Mouse (Mus musculus) limb, embryonic 13.5 days (tissue): ENCODE measurements around the gene Zbtb38. TPM values are rescaled to one million over a fixed set of nuclear protein-coding genes. Genes with fewer than 3 reads are reported as not detected.

Experiments
- ATAC-seq: fragments of 200-750 bp; cut with Nextera tagmentation; 2 replicates; pipeline ENCODE4 v1.8.0; 2017; ENCODE audit warnings: low read depth, moderate number of reproducible peaks, moderate TSS enrichment; ENCODE audit not compliant: low FRiP score
- H3K27ac ChIP-seq: fragments of 300-500 bp; sonication (generic); 2 replicates; pipeline ENCODE4 v1.5.1; 2015; ENCODE audit warnings: inconsistent platforms, mild to moderate bottlenecking, moderate library complexity
- H3K27me3 ChIP-seq: fragments of 300-500 bp; sonication (generic); 2 replicates; pipeline ENCODE4 v1.6.1; 2015; ENCODE audit warnings: mild to moderate bottlenecking, inconsistent platforms
- H3K36me3 ChIP-seq: fragments of 300-500 bp; sonication (generic); 2 replicates; pipeline ENCODE4 v1.6.1; 2015; ENCODE audit warnings: inconsistent platforms, mild to moderate bottlenecking, moderate library complexity
- H3K4me1 ChIP-seq: fragments of 300-500 bp; sonication (generic); 2 replicates; pipeline ENCODE4 v1.6.1; 2015; ENCODE audit warnings: inconsistent platforms
- H3K4me2 ChIP-seq: fragments of 300-500 bp; sonication (generic); replicated peaks from 2 replicates; pipeline ENCODE4 v1.6.1; 2015; ENCODE audit warnings: inconsistent platforms, mild to moderate bottlenecking, moderate library complexity
- H3K4me3 ChIP-seq: fragments of 300-500 bp; sonication (generic); 2 replicates; pipeline ENCODE4 v1.5.1; 2015; ENCODE audit warnings: moderate library complexity, mild to moderate bottlenecking, inconsistent platforms
- H3K9ac ChIP-seq: fragments of 300-500 bp; sonication (generic); 2 replicates; pipeline ENCODE4 v1.6.1; 2015; ENCODE audit warnings: mild to moderate bottlenecking, inconsistent platforms
- H3K9me3 ChIP-seq: fragments of 300-500 bp; sonication (generic); 2 replicates; pipeline ENCODE4 v1.6.1; 2016; ENCODE audit warnings: inconsistent platforms
- WGBS: fragments of 180-500 bp; shearing (Covaris S2); methylation state at CpG from one replicate; pipeline ENCODE4 v1.1.7; 2015; 5-methylcytosine and 5-hydroxymethylcytosine counted together
- polyA plus RNA-seq: library from polyadenylated mRNA; unstranded; fragments of >200 nt; fragmentation: Nextera tagmentation; extraction: Ambion mirVana; gene quantifications from 2 replicates; pipeline ENCODE4 v1.2.1, GENCODE M21; 2015

Zbtb38 gene
- polyA plus RNA-seq, result 14.1 and 14.4 TPM in 2 replicates

DNA sequence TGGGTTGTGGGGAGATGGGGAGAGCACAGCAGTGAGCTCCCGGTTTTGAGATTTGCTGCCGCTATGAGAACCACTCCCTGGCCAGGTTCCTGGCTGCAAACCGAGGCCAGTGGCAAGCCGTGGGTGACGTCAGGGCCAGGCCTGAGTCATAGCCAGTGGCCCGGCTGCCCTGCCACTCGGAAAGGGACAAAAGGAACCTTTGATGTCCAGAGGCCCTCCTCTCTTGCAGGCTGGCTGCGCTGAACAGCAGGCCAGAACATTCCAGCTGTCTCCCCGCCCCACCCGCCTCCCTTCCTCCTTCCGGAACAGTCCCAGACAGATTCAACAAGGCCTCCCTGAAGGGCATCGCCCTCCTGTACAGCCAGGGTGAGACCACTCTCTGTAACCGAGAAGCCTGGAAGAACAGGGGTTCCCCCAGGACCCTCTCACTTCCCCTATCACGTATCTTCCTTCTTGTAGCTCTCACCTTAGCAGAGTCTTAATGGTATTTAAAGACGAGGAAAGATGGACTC is at the start of gene Zbtb38:
Gene Zbtb38, minus strand, starts transcription at position 229 of the 512 bp plus-strand sequence.
- no peak within 1 kb of the TSS for H3K4me3 ChIP-seq
- no peaks in the 10 kb centered on the region for H3K9me3 ChIP-seq
- 61% methylated on average over 15 of the region's 15 CpGs for WGBS
- H3K36me3 ChIP-seq, result no peaks in the 10 kb centered on the region
- peaks cover 4% of the 10 kb centered on the region for H3K4me1 ChIP-seq
- H3K27me3 ChIP-seq, result no peaks in the 10 kb centered on the region
- H3K4me2 ChIP-seq, result no peak within 1 kb of the TSS
- peak within 1 kb of the TSS; percentile 39 for H3K9ac ChIP-seq
- 0 out of 2 replicates have a peak within 1 kb of the TSS, but pooled peaks have one; percentile 10 for H3K27ac ChIP-seq
- ATAC-seq, result peak; percentile 72

DNA sequence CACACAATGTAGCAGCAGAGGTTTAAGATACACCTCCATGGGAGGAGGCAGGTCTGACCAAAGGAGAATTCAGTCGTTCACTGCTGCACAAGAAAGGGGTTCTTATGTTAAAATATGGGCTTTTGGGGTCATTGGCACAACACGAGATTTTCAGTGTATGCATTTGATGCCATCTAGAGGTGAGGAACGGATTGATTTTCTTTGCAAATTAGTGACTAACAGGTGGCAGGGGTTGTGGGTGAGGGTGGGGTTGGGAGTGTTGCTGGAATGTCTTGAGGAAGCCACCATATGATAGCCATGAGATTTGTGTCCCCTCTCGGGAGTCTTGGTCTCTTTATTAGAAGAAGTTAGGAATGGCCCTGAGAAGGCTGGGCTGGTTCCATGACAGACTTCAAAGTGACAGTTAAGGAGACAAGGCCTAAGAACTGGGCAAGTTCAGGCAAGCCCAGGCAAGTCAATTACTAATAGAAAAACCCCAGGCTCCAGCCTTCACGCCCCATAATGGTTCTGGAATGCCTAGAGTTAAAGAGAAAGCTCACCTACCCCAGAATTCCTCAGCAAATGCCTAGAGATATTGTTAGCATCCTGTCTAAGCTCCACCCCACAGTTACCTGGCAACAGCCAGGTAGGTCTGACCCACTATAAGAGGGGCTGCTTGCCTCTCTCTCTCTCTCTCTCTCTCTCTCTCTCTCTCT is 47.6 kb upstream of the Zbtb38 start:
- 21% methylated on average over 5 of the region's 5 CpGs for WGBS
- Histone ChIP-seq H3K27ac (no peak overlapping the region), H3K4me3 (no peak overlapping the region), H3K9ac (no peak overlapping the region), H3K4me1 (peaks cover 8% of the 10 kb centered on the region), H3K9me3 (no peaks in the 10 kb centered on the region), H3K27me3 (no peaks in the 10 kb centered on the region), H3K36me3 (no peaks in the 10 kb centered on the region), H3K4me2 (no peak overlapping the region)
- ATAC-seq, result no peak

DNA sequence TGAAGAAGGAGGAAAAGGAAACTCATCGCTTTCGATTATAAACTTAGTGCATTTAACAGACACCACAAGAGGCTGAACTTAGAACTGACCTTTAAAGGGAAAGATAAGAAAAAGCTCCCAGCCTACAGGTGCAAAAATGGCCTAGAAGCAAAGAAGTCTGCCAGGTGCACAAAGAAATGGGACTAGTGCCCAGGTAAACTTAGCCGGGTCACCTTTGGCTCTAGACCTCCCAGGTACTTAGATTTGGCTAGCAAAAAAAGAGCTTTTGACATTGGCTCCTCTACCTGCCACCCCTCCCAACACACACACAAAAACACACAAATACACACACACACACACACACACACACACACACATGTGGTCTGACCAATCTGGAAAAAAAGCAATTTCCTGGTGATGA is 44.7 kb upstream of the Zbtb38 start:
- peaks cover 9% of the 10 kb centered on the region for H3K4me1 ChIP-seq
- H3K27me3 ChIP-seq, result no peaks in the 10 kb centered on the region
- no peaks in the 10 kb centered on the region for H3K9me3 ChIP-seq
- 95% methylated on average over 3 of the region's 3 CpGs for WGBS
- H3K4me3 ChIP-seq, result no peak overlapping the region
- no peak overlapping the region for H3K4me2 ChIP-seq
- no peak for ATAC-seq
- no peak overlapping the region for H3K27ac ChIP-seq
- no peak overlapping the region for H3K9ac ChIP-seq
- H3K36me3 ChIP-seq, result no peaks in the 10 kb centered on the region

DNA sequence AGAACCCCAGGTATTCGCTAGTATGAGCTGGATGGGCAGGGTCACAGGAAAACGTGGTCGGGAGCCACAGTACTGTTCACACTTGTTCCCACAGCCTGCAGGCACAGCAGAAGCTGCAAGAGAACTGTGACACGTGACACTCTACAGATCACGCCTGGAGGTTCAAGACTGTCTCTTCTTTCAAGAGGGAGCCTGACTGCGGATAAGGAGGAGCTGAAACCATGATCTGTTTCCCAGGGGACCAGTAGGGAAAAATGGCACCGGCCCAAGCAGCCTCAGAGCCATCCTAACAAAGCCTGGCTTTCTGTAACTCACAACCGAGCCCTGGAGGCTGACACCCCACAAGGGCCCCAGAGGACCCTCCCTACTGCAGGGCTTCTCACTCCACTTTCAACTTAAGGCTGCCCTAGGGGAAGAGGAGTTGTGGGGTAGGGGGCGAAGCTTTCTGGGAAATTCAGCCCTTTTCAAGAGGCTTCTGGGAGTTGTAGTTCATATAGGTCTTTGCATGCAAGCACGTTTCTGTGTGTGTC is 42.8 kb upstream of the Zbtb38 start:
- 6% methylated on average over 10 of the region's 10 CpGs for WGBS
- peak overlapping the region; percentile 68 for H3K4me2 ChIP-seq
- H3K27me3 ChIP-seq, result no peaks in the 10 kb centered on the region
- no peaks in the 10 kb centered on the region for H3K9me3 ChIP-seq
- peak overlapping the region; percentile 49 for H3K4me3 ChIP-seq
- ATAC-seq, result peak; percentile 84
- H3K36me3 ChIP-seq, result no peaks in the 10 kb centered on the region
- H3K27ac ChIP-seq, result no peak overlapping the region; the same call in 1 of the 2 replicates
- peak overlapping the region; percentile 67 for H3K9ac ChIP-seq
- peaks cover 9% of the 10 kb centered on the region for H3K4me1 ChIP-seq

DNA sequence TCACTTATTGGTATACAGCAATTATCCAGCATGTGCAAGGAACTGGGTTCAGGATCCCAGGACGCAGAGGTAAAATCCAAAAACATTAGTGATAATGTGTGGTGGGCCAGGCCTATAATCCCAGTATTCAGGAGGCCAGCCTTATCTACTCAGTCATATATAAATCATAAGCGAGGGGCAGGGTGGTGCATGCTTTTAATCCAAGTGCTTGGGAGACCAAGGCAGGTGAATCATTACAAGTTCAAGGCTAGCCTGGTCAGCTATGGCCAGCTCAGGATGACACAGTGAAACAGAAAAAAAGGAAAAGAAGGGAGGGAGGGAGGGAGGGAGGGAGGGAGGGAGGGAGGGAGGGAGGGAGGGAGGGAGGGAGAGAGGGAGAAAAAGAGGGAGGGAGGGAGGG is 42.0 kb upstream of the Zbtb38 start:
- WGBS, result 91% methylated on average over 2 of the region's 2 CpGs
- Histone ChIP-seq H3K36me3 (no peaks in the 10 kb centered on the region), H3K27ac (no peak overlapping the region), H3K9ac (no peak overlapping the region), H3K4me3 (no peak overlapping the region), H3K4me2 (no peak overlapping the region), H3K27me3 (no peaks in the 10 kb centered on the region), H3K9me3 (no peaks in the 10 kb centered on the region), H3K4me1 (peaks cover 6% of the 10 kb centered on the region; the same call in 1 of the 2 replicates)
- ATAC-seq, result no peak

DNA sequence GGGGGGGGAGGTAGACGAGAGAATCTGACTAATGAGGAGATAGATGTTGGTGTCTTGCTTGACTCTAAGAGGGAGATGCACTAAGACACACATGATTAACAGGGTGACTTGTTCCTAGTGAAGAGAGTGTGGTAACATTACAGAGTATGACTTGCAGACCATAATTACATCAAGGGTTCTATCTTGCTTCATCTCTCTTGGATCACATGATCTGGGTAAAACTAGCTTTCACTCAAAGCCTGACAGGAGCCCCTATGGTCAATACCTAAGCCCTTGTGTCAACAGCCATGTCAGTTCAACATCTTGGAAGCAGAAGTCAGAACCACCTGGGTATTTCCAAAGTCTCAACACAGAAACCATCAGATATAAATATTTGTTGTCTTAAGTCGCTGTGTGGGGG is 39.9 kb upstream of the Zbtb38 start:
- H3K9me3 ChIP-seq, result no peaks in the 10 kb centered on the region
- no peak overlapping the region for H3K4me3 ChIP-seq
- no peaks in the 10 kb centered on the region for H3K27me3 ChIP-seq
- no peak overlapping the region for H3K9ac ChIP-seq
- no peak overlapping the region for H3K27ac ChIP-seq
- ATAC-seq, result no peak
- peaks cover 6% of the 10 kb centered on the region; the same call in 1 of the 2 replicates for H3K4me1 ChIP-seq
- WGBS, result 66% methylated on average over 2 of the region's 2 CpGs
- no peak overlapping the region for H3K4me2 ChIP-seq
- no peaks in the 10 kb centered on the region for H3K36me3 ChIP-seq

DNA sequence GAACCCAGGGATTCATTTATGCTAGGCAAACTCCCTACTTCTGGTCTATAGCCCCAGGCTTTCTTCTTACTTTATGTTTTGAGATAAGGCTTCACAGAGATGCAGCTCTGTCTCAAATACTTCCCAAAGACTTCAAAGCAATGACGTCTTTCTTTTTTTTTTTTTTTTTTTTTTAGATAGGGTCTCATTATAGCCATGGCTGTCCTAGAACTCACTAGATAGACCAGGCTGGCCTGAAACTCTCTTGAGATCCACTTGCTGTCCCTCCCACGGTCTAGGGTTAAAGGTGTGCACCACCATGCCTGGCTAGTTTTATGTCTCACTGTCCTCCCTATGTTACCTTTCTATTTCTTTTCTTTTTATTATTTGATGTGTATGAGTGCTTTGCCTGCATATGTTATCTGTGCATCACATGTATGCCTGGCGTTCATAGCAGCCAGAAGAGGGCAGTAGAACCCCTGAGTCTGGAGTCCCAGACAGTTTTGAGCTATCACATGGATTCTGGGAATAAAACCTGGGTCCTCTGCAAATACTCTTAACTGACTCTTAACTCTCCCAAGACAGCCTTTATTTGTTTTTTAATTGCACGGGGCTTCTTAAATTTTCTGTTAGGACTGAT is 37.9 kb upstream of the Zbtb38 start:
- peaks cover 3% of the 10 kb centered on the region; the same call in 1 of the 2 replicates for H3K4me1 ChIP-seq
- H3K27me3 ChIP-seq, result no peaks in the 10 kb centered on the region
- no peak overlapping the region for H3K4me3 ChIP-seq
- no peaks in the 10 kb centered on the region for H3K9me3 ChIP-seq
- 34% methylated on average over 4 of the region's 4 CpGs for WGBS
- H3K36me3 ChIP-seq, result no peaks in the 10 kb centered on the region
- H3K4me2 ChIP-seq, result no peak overlapping the region
- H3K27ac ChIP-seq, result no peak overlapping the region
- no peak overlapping the region for H3K9ac ChIP-seq
- no peak for ATAC-seq

DNA sequence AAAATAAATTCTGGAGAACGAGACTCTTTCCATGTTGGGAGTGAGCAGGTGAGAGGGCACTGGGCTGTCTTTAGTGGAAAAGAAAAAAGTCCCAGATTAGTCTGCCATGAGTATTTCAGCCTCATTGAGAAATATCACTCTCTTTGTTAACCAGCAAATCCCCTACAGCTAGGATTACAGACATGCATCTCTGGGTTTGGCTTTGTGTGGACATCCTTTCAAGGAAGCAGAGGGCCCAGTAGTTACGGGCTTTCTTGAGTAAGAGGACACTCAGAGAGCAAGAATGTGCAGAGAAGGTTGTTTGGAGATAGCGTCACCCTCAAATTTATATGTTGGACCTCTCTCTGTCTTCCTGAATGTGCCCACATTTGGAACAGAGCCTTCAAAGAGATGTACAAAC is 37.3 kb upstream of the Zbtb38 start:
- no peaks in the 10 kb centered on the region for H3K36me3 ChIP-seq
- no peaks in the 10 kb centered on the region for H3K9me3 ChIP-seq
- no peak overlapping the region for H3K9ac ChIP-seq
- H3K27me3 ChIP-seq, result no peaks in the 10 kb centered on the region
- H3K4me1 ChIP-seq, result no peaks in the 10 kb centered on the region
- no peak for ATAC-seq
- 81% methylated on average over 3 of the region's 3 CpGs for WGBS
- H3K4me3 ChIP-seq, result no peak overlapping the region
- H3K27ac ChIP-seq, result no peak overlapping the region
- H3K4me2 ChIP-seq, result no peak overlapping the region

DNA sequence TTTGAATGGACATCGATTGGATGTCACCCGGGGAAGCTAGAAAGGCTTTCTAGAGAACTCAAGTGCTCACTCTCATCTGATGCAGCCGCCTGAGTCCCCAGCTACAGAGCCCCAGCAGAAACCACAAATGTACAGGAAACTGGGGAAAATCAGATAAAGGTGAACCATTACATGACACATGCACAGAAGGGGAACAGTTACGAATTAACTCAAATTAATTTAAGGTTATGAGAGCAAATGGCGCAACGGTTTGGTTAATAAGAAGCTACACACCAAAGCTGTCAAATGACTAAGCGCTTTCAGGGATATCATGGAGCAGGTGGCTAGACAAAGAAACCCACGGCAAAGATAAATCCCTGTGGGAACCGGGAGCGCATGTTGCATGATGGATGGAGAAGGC is 35.2 kb upstream of the Zbtb38 start:
- Histone ChIP-seq H3K4me1 (0 out of 2 replicates have a peak, but pooled peaks cover 4% of the 10 kb centered on the region), H3K27ac (no peak overlapping the region), H3K4me3 (no peak overlapping the region), H3K9me3 (no peaks in the 10 kb centered on the region), H3K9ac (no peak overlapping the region), H3K4me2 (no peak overlapping the region), H3K36me3 (no peaks in the 10 kb centered on the region), H3K27me3 (no peaks in the 10 kb centered on the region)
- WGBS, result 90% methylated on average over 10 of the region's 10 CpGs
- ATAC-seq, result no peak

DNA sequence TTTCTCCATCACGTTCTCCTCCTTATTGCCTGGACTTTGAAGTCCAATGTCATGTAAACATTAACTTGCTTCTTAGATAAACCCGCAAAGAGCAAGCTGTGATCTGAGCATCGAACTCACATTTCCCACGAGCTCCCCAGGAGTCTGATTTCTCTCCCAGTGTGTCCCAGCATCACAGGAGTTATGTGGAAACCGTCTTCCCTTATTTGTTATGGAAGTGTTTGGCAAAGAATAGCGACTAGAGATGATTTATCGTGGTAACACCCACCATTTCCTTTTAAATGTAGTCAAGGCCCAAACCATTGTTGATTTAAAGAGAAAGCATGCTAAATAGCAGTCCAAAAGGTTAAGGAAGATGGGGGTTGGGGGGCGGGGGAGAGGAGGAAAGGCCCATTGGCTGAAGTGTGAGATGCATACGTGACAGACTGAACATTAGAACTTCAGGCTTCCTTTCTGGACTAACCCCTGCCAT is 33.3 kb upstream of the Zbtb38 start:
- 0 out of 2 replicates have a peak, but pooled peaks cover 4% of the 10 kb centered on the region for H3K4me1 ChIP-seq
- no peaks in the 10 kb centered on the region for H3K36me3 ChIP-seq
- ATAC-seq, result no peak
- H3K27me3 ChIP-seq, result no peaks in the 10 kb centered on the region
- no peak overlapping the region for H3K4me2 ChIP-seq
- WGBS, result 57% methylated on average over 9 of the region's 9 CpGs
- H3K4me3 ChIP-seq, result no peak overlapping the region
- H3K9me3 ChIP-seq, result no peaks in the 10 kb centered on the region
- H3K9ac ChIP-seq, result no peak overlapping the region
- H3K27ac ChIP-seq, result no peak overlapping the region

DNA sequence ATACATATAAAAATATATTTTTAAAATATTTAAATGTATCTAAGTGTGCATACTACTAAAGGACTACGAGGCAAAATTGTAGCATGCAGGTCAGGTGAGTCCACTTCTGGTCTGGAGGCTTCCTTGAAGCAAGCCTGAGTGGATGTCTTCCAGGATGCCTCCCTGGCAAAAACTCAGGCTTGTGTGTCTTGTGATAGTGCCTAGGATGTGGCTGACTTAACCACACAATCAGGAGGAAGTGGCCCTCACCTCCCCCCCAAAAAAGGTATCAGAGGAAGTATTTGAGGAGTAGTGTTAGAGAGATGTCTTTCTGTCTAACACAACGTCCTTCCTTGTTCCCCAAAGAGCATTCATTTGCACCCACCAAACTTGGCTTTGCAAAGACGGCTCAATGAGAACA is 32.6 kb upstream of the Zbtb38 start:
- no peak overlapping the region for H3K4me2 ChIP-seq
- H3K27me3 ChIP-seq, result no peaks in the 10 kb centered on the region
- no peak for ATAC-seq
- H3K27ac ChIP-seq, result no peak overlapping the region
- H3K4me1 ChIP-seq, result 0 out of 2 replicates have a peak, but pooled peaks cover 4% of the 10 kb centered on the region
- WGBS, result 69% methylated on average over 3 of the region's 3 CpGs
- H3K9me3 ChIP-seq, result no peaks in the 10 kb centered on the region
- H3K4me3 ChIP-seq, result no peak overlapping the region
- H3K36me3 ChIP-seq, result no peaks in the 10 kb centered on the region
- no peak overlapping the region for H3K9ac ChIP-seq

DNA sequence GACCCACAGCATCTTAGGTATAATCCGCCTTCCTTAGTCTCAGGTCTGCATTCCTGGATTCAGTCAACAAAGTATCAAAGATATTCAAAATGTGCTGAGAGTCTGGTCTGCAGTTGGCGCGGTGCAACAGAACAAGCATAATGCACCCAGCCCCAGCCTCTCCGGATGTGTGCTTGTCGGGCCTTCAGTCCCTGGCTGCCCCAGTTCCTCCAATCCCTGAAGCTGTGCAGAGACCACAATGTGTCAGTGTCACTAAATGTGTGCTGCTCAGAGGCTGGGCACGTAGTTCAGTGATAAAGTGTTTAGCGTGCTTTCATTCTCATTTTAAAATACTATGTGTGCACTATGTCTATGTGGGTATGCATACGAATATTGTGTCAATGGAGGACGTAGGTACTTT is 31.0 kb upstream of the Zbtb38 start:
- Histone ChIP-seq H3K4me2 (no peak overlapping the region), H3K4me1 (0 out of 2 replicates have a peak, but pooled peaks cover 4% of the 10 kb centered on the region), H3K27ac (no peak overlapping the region), H3K4me3 (no peak overlapping the region), H3K36me3 (no peaks in the 10 kb centered on the region), H3K9ac (no peak overlapping the region), H3K9me3 (no peaks in the 10 kb centered on the region), H3K27me3 (no peaks in the 10 kb centered on the region)
- no peak for ATAC-seq
- 89% methylated on average over 9 of the region's 9 CpGs for WGBS
